Comparison of ENCODE assay signal across 49 mouse cellular contexts in genomic region chr5:120898307-120898706, GRCm38 (mm10). TPM values are rescaled to one million over a fixed set of nuclear protein-coding genes. Genes with fewer than 3 reads are reported as not detected.
"Had no signal": no experiment of that assay in that cellular context is flagged by ENCODE, and none has a peak within 500 bp of the region (broad histone marks: within the 10 kb centered on the region; RNA-seq: fewer than 3 reads in every experiment).

No protein-coding gene starts in this region.

- H3K27me3 ChIP-seq: heart, embryonic 13.5 days; heart, embryonic 15.5 days; hindbrain, embryonic 12.5 days; hindbrain, embryonic 13.5 days; hindbrain, embryonic 15.5 days; intestine, embryonic 15.5 days; kidney, embryonic 15.5 days had no signal

- DNase-seq: heart, postnatal 10 days; heart, postnatal 14 days; heart, postnatal 36 days; heart, postnatal 4 days; kidney, adult 11 months; kidney, adult 18-20 months; kidney, adult 2 months; kidney, adult 8-10 months; kidney, adult 9 months; kidney, postnatal 10 days; kidney, postnatal 14 days; kidney, postnatal 36 days; kidney, postnatal 4 days; layer of hippocampus, adult 9-11 months; layer of hippocampus, postnatal 36 days had no signal

- ATAC-seq: hindbrain, embryonic 16.5 days; hindbrain, postnatal 0 days; inflammation-experienced regulatory T-cells, adult 6 months; intestine, embryonic 15.5 days; intestine, embryonic 16.5 days; intestine, postnatal 0 days had no signal

- H3K9ac ChIP-seq: heart, embryonic 13.5 days; heart, embryonic 15.5 days; hindbrain, embryonic 12.5 days; hindbrain, embryonic 13.5 days; hindbrain, embryonic 14.5 days; hindbrain, embryonic 15.5 days; intestine, embryonic 15.5 days; kidney, embryonic 15.5 days had no signal

- H3K27ac ChIP-seq: heart, embryonic 13.5 days; heart, embryonic 15.5 days; hindbrain, embryonic 10.5 days; hindbrain, embryonic 12.5 days; hindbrain, embryonic 13.5 days; hindbrain, embryonic 14.5 days; hindbrain, embryonic 15.5 days; hindbrain, postnatal 0 days; intestine, embryonic 15.5 days; kidney, embryonic 15.5 days; kidney, postnatal 0 days; layer of hippocampus, adult 2 months; left cerebral cortex, adult 2 months had no signal

- H3K36me3 ChIP-seq: heart, embryonic 13.5 days; heart, embryonic 15.5 days; hindbrain, embryonic 10.5 days; hindbrain, embryonic 12.5 days; hindbrain, embryonic 13.5 days; hindbrain, embryonic 15.5 days; intestine, embryonic 15.5 days; kidney, embryonic 15.5 days had no signal

- H3K4me2 ChIP-seq: heart, embryonic 13.5 days; heart, embryonic 15.5 days; hindbrain, embryonic 12.5 days; hindbrain, embryonic 13.5 days; hindbrain, embryonic 14.5 days; hindbrain, embryonic 15.5 days; intestine, embryonic 15.5 days; kidney, embryonic 15.5 days had no signal

- H3K4me1 ChIP-seq: heart, embryonic 13.5 days; heart, embryonic 15.5 days; hindbrain, embryonic 10.5 days; hindbrain, embryonic 12.5 days; hindbrain, embryonic 13.5 days; hindbrain, embryonic 15.5 days; intestine, embryonic 15.5 days; kidney, embryonic 15.5 days had no signal

- H3K9me3 ChIP-seq: heart, embryonic 13.5 days; heart, embryonic 15.5 days; hindbrain, embryonic 10.5 days; hindbrain, embryonic 12.5 days; hindbrain, embryonic 15.5 days; intestine, embryonic 15.5 days; kidney, embryonic 15.5 days had no signal

- H3K4me3 ChIP-seq: heart, embryonic 13.5 days; heart, embryonic 15.5 days; hindbrain, embryonic 10.5 days; hindbrain, embryonic 12.5 days; hindbrain, embryonic 13.5 days; hindbrain, embryonic 15.5 days; intestine, embryonic 15.5 days; kidney, embryonic 15.5 days; layer of hippocampus, adult 2 months; left cerebral cortex, adult 2 months had no signal

RNA-seq across cellular contexts. Expression of gene Oas1a, which starts 9.0 kb away (rescaled TPM):
- total RNA-seq: layer of hippocampus, postnatal 36 days had no signal

RNA-seq across cellular contexts. Expression of gene Oas1g, which starts 10.9 kb away (rescaled TPM):
- total RNA-seq: heart, postnatal 10 days; heart, postnatal 14 days; heart, postnatal 4 days; layer of hippocampus, adult 18-20 months; layer of hippocampus, adult 2 months; layer of hippocampus, postnatal 10 days; layer of hippocampus, postnatal 14 days; layer of hippocampus, postnatal 25 days; layer of hippocampus, postnatal 36 days; left cerebral cortex, adult 18-20 months; left cerebral cortex, adult 2 months had no signal
- polyA plus RNA-seq: hindbrain, embryonic 12.5 days had no signal

RNA-seq across cellular contexts. Expression of gene Oas1d, which starts 16.0 kb away (rescaled TPM):
- total RNA-seq: heart, postnatal 10 days; heart, postnatal 14 days; heart, postnatal 25 days; heart, postnatal 36 days; heart, postnatal 4 days; hematopoietic stem cell, adult 5-6 weeks; layer of hippocampus, adult 18-20 months; layer of hippocampus, adult 2 months; layer of hippocampus, adult 8-10 months; layer of hippocampus, postnatal 14 days; layer of hippocampus, postnatal 25 days; layer of hippocampus, postnatal 36 days; left cerebral cortex, adult 18-20 months; left cerebral cortex, adult 2 months; left cerebral cortex, adult 8-10 months had no signal
- polyA plus RNA-seq: heart, embryonic 13.5 days; heart, embryonic 14.5 days; heart, embryonic 15.5 days; heart, postnatal 0 days; hindbrain, embryonic 10.5 days; hindbrain, embryonic 11.5 days; hindbrain, embryonic 12.5 days; hindbrain, embryonic 13.5 days; hindbrain, embryonic 14.5 days; hindbrain, embryonic 15.5 days; inflammation-experienced regulatory T-cells, adult 6 months; intestine, embryonic 15.5 days; intestine, embryonic 16.5 days; kidney, adult 2 months; kidney, embryonic 14.5 days; kidney, embryonic 15.5 days; kidney, embryonic 16.5 days; kidney, postnatal 0 days had no signal

RNA-seq across cellular contexts. Expression of gene Oas1h, which starts 37.1 kb away (rescaled TPM):
- total RNA-seq: heart, postnatal 10 days; heart, postnatal 14 days; heart, postnatal 25 days; heart, postnatal 36 days; heart, postnatal 4 days; hematopoietic stem cell, adult 5-6 weeks; hindbrain, postnatal 0 days; layer of hippocampus, adult 18-20 months; layer of hippocampus, adult 2 months; layer of hippocampus, adult 8-10 months; layer of hippocampus, postnatal 10 days; layer of hippocampus, postnatal 14 days; layer of hippocampus, postnatal 25 days; layer of hippocampus, postnatal 36 days; left cerebral cortex, adult 18-20 months; left cerebral cortex, adult 2 months; left cerebral cortex, adult 8-10 months had no signal
- polyA plus RNA-seq: heart, embryonic 13.5 days; heart, embryonic 14.5 days; heart, embryonic 15.5 days; heart, embryonic 16.5 days; heart, postnatal 0 days; hindbrain, embryonic 10.5 days; hindbrain, embryonic 11.5 days; hindbrain, embryonic 12.5 days; hindbrain, embryonic 13.5 days; hindbrain, embryonic 14.5 days; hindbrain, embryonic 15.5 days; hindbrain, embryonic 16.5 days; hindbrain, postnatal 0 days; inflammation-experienced regulatory T-cells, adult 6 months; intestine, embryonic 14.5 days; intestine, embryonic 15.5 days; intestine, embryonic 16.5 days; intestine, postnatal 0 days; kidney, adult 2 months; kidney, embryonic 14.5 days; kidney, embryonic 15.5 days; kidney, embryonic 16.5 days; large intestine, adult 2 months had no signal

RNA-seq across cellular contexts. Expression of gene Oas1f, which starts 51.1 kb away (rescaled TPM):
- total RNA-seq: heart, postnatal 10 days; heart, postnatal 14 days; heart, postnatal 25 days; heart, postnatal 36 days; heart, postnatal 4 days; hematopoietic stem cell, adult 5-6 weeks; hindbrain, postnatal 0 days; layer of hippocampus, adult 18-20 months; layer of hippocampus, adult 2 months; layer of hippocampus, adult 8-10 months; layer of hippocampus, postnatal 10 days; layer of hippocampus, postnatal 14 days; layer of hippocampus, postnatal 25 days; layer of hippocampus, postnatal 36 days; left cerebral cortex, adult 18-20 months; left cerebral cortex, adult 2 months; left cerebral cortex, adult 8-10 months had no signal
- polyA plus RNA-seq: heart, embryonic 13.5 days; heart, embryonic 14.5 days; heart, embryonic 15.5 days; heart, postnatal 0 days; hindbrain, embryonic 10.5 days; hindbrain, embryonic 11.5 days; hindbrain, embryonic 12.5 days; hindbrain, embryonic 13.5 days; hindbrain, embryonic 14.5 days; hindbrain, embryonic 15.5 days; hindbrain, embryonic 16.5 days; hindbrain, postnatal 0 days; inflammation-experienced regulatory T-cells, adult 6 months; intestine, embryonic 14.5 days; intestine, embryonic 15.5 days; intestine, postnatal 0 days; kidney, embryonic 14.5 days; kidney, embryonic 15.5 days had no signal
